Mouse (Mus musculus) testis, adult 2 months (tissue): ENCODE measurements at regions not wholly inside any gene's neighbourhood (a gene's known extent, or its start where the extent isn't known, plus 50 kb on each side); places are given as distances from the start of the nearest gene placed in this dataset.

Source experiments
- CTCF ChIP-seq: fragments of 200-500 bp; IDR thresholded peaks from 2 replicates; pipeline ENCODE4 v1.5.1; 2012; ENCODE audit warnings: low read depth, mild to moderate bottlenecking, inconsistent platforms, low read length, moderate library complexity; ENCODE audit not compliant: control insufficient read depth, insufficient read depth, insufficient replicate concordance
- POLR2A ChIP-seq: fragments of 200-500 bp; IDR thresholded peaks from 2 replicates; pipeline ENCODE4 v1.6.1; 2012; ENCODE audit warnings: low read depth, mild to moderate bottlenecking, inconsistent platforms, low read length, moderate library complexity; ENCODE audit not compliant: control insufficient read depth

DNA sequence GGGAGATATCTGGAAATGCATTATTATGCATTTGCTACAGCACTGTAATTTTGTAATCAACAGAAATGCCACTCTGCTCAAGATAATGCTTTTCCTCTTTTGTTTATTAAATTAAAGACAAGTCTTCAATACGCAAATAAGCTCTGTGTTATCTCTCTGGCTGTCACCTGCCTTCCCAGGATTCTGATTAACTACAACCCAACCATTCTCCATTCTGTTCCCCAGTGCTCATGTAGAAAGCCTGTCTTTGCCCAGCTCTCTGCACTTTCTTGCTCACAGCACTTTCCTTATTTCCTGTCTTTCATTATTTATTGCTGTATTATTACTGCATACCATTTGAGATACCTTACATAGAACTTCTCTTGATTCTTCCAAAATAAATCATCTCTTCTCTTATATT lies 525.6 kb downstream of the Cd109 start:
- TF ChIP-seq CTCF (no peak), POLR2A (no peak)
